Mouse (Mus musculus) G1E (cell line): ENCODE results near the gene Nid1. TPM values are rescaled to one million over a fixed set of nuclear protein-coding genes. Genes with fewer than 3 reads are reported as not detected.
"Not testable (repeated sequence)": the region's sequence is repeated elsewhere in the genome, so short reads cannot be mapped to it uniquely, and the experiment has no call there.

Experiments used
- ATAC-seq: 2 replicates; pipeline ENCODE4 v1.8.0; 2016; ENCODE audit warnings: mild to moderate bottlenecking; ENCODE audit not compliant: insufficient number of reproducible peaks, poor library complexity, low FRiP score, severe bottlenecking; ENCODE audit errors: extremely low read depth
- DNase-seq: peaks from one replicate; pipeline ENCODE4 v3.0.0; 2012; ENCODE audit warnings: low spot score
- H3K27me3 ChIP-seq: 2 replicates; pipeline ENCODE4 v1.6.1; 2012; ENCODE audit warnings: mild to moderate bottlenecking, low read length, inconsistent platforms; ENCODE audit not compliant: insufficient read depth
- H3K36me3 ChIP-seq: replicated peaks from 2 replicates; pipeline ENCODE3; 2012; ENCODE audit warnings: mild to moderate bottlenecking, inconsistent platforms
- H3K4me1 ChIP-seq: 2 replicates; pipeline ENCODE4 v1.6.1; 2012; ENCODE audit warnings: low read depth, low read length, inconsistent platforms, mixed read lengths; ENCODE audit not compliant: insufficient read depth
- H3K4me3 ChIP-seq: 2 replicates; pipeline ENCODE4 v1.5.1; 2012; ENCODE audit warnings: low read depth, mild to moderate bottlenecking, inconsistent platforms, low read length, moderate library complexity, mixed read lengths
- H3K9me3 ChIP-seq: replicated peaks from 2 replicates; pipeline ENCODE4 v1.6.1; 2012; ENCODE audit warnings: inconsistent platforms
- polyA plus RNA-seq: library from polyadenylated mRNA; stranded (reverse); fragments of >175 nt; gene quantifications from 2 replicates; pipeline ENCODE4 v1.2.3, GENCODE M21; 2012
- total RNA-seq, 2 experiments: library from RNA; stranded (forward) in 1 of 2; stranded (reverse) in 1 of 2; fragments of 200-1000 nt in 1 of 2; fragments of >200 nt in 1 of 2; fragmentation: Nextera tagmentation in 1 of 2; gene quantifications; 2 replicates each; pipeline ENCODE4 v1.2.3; 2014 to 2017

The Nid1 gene
- not detected in 2 replicates for total RNA-seq (2014; fragmentation: Nextera tagmentation)
- total RNA-seq (2017) = 0.06 and 0.11 TPM in 2 replicates
- polyA plus RNA-seq = not detected in 2 replicates

DNA sequence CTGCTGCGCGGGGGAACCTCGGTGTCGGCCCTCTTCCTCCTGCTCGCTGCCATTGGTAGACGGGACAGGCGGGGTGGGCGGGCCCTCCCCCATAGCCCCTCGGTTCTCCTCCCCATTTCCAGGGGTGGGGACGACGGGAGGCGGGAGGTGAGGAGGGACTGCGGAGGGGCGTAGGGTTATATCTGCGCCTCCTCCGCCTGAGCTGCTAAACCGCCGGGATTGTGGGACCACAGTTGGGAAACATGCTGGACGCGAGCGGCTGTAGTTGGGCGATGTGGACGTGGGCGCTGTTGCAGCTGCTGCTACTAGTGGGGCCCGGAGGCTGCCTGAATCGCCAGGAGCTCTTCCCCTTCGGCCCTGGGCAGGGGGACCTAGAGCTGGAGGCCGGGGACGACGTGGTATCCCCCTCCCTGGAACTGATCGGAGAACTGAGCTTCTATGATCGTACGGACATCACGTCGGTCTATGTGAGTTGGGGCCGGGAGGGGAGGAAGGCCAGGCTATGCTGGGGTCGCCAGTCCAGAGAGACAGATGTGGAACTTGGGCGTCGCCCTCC, at the start of gene Nid1:
Gene Nid1, plus strand, starts transcription at position 92 of the 556 bp plus-strand sequence.
- not testable (repeated sequence) for H3K4me1 ChIP-seq, H3K36me3 ChIP-seq, H3K27me3 ChIP-seq, ATAC-seq, H3K9me3 ChIP-seq, DNase-seq, H3K4me3 ChIP-seq

DNA sequence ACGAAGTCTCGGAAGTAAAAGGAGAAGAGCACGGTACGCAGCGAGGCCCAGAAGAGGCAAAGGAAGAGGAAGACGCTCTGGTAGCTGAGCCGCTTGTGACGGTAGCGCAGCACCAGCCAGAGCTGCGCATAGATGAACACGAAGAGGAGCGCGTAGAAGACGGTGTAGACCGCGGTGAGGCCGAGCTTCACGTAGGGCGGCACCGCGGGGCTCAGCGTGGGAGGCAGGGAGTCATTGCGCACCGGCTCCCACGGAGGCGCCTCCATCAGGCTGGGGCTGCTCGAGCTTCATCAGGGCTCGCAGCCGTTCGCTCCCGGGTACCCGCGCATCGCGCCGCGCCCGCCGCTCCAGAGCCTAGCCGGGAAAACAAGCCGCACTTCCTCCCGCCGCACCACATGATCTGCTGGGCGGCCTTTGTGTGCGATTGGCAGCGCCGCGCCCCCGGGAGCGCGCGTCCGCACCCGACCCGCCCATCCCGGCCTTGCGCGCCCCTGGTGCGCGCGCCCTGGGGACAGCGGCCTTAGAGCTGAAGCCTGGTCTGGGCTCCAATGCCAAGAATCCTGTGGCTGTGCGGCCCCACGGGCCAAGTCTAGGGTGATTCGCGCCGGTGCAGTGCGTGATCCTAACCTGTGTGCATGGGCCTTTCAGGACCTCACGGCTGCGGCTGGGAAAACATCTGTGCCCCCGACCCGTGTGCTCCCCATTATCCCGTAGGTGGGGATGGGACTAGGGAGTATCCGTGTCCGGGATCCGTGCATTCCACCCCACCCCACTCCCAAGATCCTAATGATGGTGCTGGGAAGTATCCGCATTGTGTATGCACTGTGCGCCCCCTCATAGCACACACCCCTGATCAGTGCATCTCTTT, 43.9 kb upstream of the Nid1 start, which contains the start of gene Gpr137b:
Gene Gpr137b, minus strand, starts transcription at position 787 of the 868 bp plus-strand sequence.
- H3K4me3 ChIP-seq, H3K36me3 ChIP-seq, H3K9me3 ChIP-seq, ATAC-seq, DNase-seq, H3K27me3 ChIP-seq, H3K4me1 ChIP-seq: not testable (repeated sequence)

DNA sequence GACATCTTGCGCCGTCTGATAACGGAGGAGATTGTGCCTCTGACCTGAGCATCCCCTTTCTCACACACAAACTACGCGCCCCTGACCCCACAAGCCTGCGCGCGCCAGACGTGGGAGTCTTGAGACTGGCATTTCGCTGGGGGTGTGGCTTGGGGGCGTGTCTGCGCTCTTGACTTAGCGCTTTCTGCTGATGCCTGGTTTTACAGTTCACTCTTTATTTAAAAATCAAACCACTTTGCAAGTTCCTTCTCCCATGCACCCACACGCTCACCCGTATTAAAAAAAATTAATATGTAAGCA, 43.3 kb upstream of the Nid1 start:
- H3K36me3 ChIP-seq, H3K4me3 ChIP-seq, ATAC-seq, H3K9me3 ChIP-seq, H3K4me1 ChIP-seq, H3K27me3 ChIP-seq, DNase-seq: not testable (repeated sequence)

DNA sequence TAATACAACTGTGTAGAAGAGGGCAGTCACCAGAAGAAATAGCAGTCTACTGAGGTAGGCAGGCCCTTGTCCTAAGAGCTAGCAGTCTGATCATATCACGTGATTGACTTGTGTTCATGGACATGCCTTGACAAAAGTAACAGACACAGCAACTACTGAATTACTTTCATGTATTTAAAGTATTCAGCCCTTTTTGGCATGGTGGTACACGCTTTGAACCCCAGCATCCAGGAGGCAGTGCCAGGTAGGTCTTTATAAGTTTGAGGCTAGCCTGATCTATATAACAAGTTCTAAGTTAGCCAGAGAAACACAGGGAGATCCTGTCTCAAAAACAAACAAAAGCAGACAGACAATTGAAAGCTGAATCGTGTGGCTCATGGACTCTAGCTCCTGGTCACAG, 36.5 kb upstream of the Nid1 start:
- not testable (repeated sequence) for ATAC-seq, H3K9me3 ChIP-seq, H3K4me1 ChIP-seq, H3K4me3 ChIP-seq, H3K27me3 ChIP-seq, H3K36me3 ChIP-seq, DNase-seq

DNA sequence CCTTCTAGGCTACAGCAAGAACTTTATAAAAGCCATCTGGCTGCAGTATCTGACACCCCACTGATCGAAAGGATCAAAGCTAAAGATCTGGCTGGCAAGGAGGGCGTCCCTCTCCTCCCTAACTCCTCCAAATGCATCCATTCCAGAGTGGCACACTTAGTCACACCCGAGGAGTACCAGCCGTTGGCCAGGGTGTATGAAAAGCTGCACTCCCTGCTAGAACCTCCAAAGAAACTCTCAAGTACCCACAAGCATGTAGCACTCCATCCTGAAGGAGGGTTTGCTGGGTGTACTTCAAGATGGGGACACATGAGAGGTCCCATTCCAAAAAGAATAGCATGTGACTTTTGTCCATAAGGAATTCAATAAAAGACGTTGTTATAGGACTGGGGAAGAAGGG, 34.5 kb upstream of the Nid1 start:
- not testable (repeated sequence) for H3K36me3 ChIP-seq

DNA sequence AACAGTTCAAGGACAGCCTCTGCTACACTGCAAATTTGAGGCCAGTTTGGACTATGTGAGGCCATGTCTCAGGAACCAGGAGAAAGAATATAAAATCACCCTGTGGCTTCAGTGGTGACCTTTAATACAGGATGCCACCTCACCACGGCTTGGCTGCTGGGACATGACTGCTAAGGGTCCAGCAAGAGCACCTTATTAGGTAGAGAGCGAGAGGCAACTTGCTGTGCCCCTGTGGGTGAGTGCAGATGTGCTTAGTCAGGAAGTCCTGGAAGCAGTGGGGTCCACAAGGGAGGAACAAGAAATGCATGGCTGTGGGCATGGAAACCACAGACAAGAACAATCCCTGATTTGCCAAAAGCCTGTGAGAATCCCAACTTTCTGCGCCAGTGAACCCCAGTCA, 34.0 kb upstream of the Nid1 start:
- not testable (repeated sequence) for H3K27me3 ChIP-seq, ATAC-seq, H3K9me3 ChIP-seq

More for the DNA sequence above, 34.5 kb upstream of the Nid1 start:
- not testable (repeated sequence) for H3K4me1 ChIP-seq, ATAC-seq, H3K9me3 ChIP-seq, DNase-seq, H3K4me3 ChIP-seq, H3K27me3 ChIP-seq

DNA sequence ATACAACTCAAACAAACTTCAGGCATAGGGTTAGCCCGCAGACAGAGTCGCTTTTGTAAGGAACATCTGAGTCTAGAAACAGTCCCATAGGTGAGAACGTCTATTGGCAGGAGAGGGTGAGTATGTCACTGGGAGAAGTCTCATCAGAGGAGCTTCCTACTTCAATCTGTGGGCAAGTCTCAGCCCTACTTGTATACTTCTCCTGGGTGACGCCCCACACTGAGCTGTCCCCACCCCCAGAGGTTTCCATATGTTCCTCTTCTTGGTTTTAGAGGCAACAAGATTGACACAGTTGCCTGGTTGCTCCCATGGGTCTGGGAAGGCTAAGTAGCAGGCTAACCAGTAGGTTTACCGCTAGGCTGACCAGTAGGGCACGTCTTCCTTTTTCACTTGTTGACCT, 33.5 kb upstream of the Nid1 start:
- not testable (repeated sequence) for H3K4me3 ChIP-seq, H3K4me1 ChIP-seq, H3K36me3 ChIP-seq, H3K9me3 ChIP-seq, ATAC-seq, DNase-seq, H3K27me3 ChIP-seq

More for the DNA sequence above, 34.0 kb upstream of the Nid1 start:
- H3K4me1 ChIP-seq, H3K4me3 ChIP-seq, DNase-seq, H3K36me3 ChIP-seq: not testable (repeated sequence)

DNA sequence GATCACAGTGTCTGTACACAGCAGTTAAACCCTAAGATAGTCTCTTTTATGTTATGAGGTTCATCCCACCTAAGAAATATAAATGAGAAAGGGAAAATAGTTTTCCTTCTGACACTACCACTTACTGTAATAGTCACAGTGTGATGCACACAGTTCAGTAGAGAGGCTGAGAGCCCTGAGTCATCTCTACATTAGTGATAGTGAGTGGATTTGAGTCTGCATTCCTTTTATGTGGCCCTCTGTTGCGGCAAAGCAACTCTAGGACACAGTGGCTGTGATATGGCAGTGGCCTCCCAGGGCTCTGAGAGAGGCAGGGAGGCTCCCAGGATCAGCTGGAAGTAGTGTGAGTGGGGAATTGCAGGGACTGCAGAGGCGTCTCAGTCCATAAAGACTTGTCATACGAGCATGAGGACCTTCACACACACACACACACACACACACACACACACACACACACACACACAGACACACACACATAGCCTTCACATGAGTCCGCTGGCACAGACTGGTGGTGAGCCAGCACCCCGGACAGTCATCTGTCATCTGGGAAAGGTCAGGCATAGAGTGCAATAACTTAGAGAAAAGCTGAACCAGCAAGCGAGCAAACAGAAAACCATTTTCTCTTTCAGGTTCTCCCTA, 32.7 kb upstream of the Nid1 start:
- ATAC-seq, H3K27me3 ChIP-seq, H3K4me1 ChIP-seq, H3K4me3 ChIP-seq, H3K9me3 ChIP-seq, H3K36me3 ChIP-seq, DNase-seq: not testable (repeated sequence)

DNA sequence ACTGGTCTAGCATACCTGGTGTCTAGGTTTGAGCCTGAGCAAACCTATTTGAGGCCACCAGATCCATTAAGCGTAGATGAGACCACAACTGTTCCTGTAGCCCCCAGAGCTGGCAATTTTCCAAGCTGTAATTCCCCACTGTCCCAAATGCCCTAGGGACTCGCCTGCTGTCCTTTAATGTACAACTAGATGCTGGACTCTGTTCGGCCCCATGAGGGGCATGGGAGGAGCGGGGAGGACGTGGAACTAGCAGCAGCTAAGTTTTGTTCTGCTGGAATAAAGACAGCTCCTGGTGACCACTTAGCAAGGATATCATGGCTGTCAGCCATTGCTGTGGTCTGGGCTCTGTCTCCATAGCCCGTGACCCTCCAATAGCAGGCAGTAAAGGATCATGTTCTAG, 31.8 kb upstream of the Nid1 start:
- H3K4me1 ChIP-seq, H3K27me3 ChIP-seq, H3K36me3 ChIP-seq, ATAC-seq, H3K4me3 ChIP-seq, H3K9me3 ChIP-seq, DNase-seq: not testable (repeated sequence)
